Mouse (Mus musculus): ENCODE data around the gene Gng12.
"Not testable (repeated sequence)": the region's sequence is repeated elsewhere in the genome, so short reads cannot be mapped to it uniquely, and the experiment has no call there.

Gene Gng12

GRCm38 (mm10) chr6:67027438-67028142 is 131.4 kb downstream of the Gng12 start:
- DNase-seq (ENCODE audit: low read depth, low spot score): no peak

GRCm38 (mm10) chr6:67029312-67029950 is 133.2 kb downstream of the Gng12 start:
- DNase-seq (ENCODE audit: low read depth, low spot score): peak; percentile 69

- DNase-seq (ENCODE audit: low read depth, low spot score): no peak
Observed at GRCm38 (mm10) chr6:67029987-67030386, 133.8 kb downstream of the Gng12 start.

GRCm38 (mm10) chr6:67030416-67030815 is 134.2 kb downstream of the Gng12 start:
- peak; percentile 93 for DNase-seq (ENCODE audit: low read depth, low spot score)

- peak; percentile 41 for DNase-seq (ENCODE audit: low read depth, low spot score)
Observed at GRCm38 (mm10) chr6:67030846-67031245, 134.6 kb downstream of the Gng12 start.

GRCm38 (mm10) chr6:67032551-67032950 is 136.4 kb downstream of the Gng12 start:
- DNase-seq (ENCODE audit: low read depth, low spot score): not testable (repeated sequence)

GRCm38 (mm10) chr6:67032972-67033371 is 136.8 kb downstream of the Gng12 start:
- not testable (repeated sequence) for DNase-seq (ENCODE audit: low read depth, low spot score)

GRCm38 (mm10) chr6:67033604-67034003 is 137.4 kb downstream of the Gng12 start:
- DNase-seq (ENCODE audit: low read depth, low spot score): peak; percentile 38

- no peak for DNase-seq (ENCODE audit: low read depth, low spot score)
Observed at GRCm38 (mm10) chr6:67034331-67035130, 138.3 kb downstream of the Gng12 start.

- peak; percentile 39 for DNase-seq (ENCODE audit: low read depth, low spot score)
Observed at GRCm38 (mm10) chr6:67035388-67036299, 139.4 kb downstream of the Gng12 start.

- peak; percentile 83 for DNase-seq (ENCODE audit: low read depth, low spot score)
Observed at GRCm38 (mm10) chr6:67036356-67036811, 140.2 kb downstream of the Gng12 start.

- DNase-seq (ENCODE audit: low read depth, low spot score): peak; percentile 99
Observed at GRCm38 (mm10) chr6:67036837-67037628, 140.8 kb downstream of the Gng12 start, which contains the start of gene Gadd45a. Gadd45a (minus strand) TSS chr6:67037457.

- peak; percentile 73 for DNase-seq (ENCODE audit: low read depth, low spot score)
Observed at GRCm38 (mm10) chr6:67038964-67039363, 142.8 kb downstream of the Gng12 start.

GRCm38 (mm10) chr6:67040904-67041410 is 144.8 kb downstream of the Gng12 start:
- peak; percentile 32 for DNase-seq (ENCODE audit: low read depth, low spot score)

GRCm38 (mm10) chr6:67045424-67045823 is 149.2 kb downstream of the Gng12 start:
- DNase-seq (ENCODE audit: low read depth, low spot score): no peak

- DNase-seq (ENCODE audit: low read depth, low spot score): no peak
Observed at GRCm38 (mm10) chr6:67046937-67047336, 150.7 kb downstream of the Gng12 start.

GRCm38 (mm10) chr6:67048052-67048691 is 152.0 kb downstream of the Gng12 start:
- no peak for DNase-seq (ENCODE audit: low read depth, low spot score)

- no peak for DNase-seq (ENCODE audit: low read depth, low spot score)
Observed at GRCm38 (mm10) chr6:67048880-67049694, 152.9 kb downstream of the Gng12 start.

- DNase-seq (ENCODE audit: low read depth, low spot score): no peak
Observed at GRCm38 (mm10) chr6:67049695-67050038, 153.5 kb downstream of the Gng12 start.
